Mouse (Mus musculus) bone marrow, adult 2 months (tissue): ENCODE data around the gene Myrf.

ENCODE experiments used
- CTCF ChIP-seq: fragments of 200-500 bp; IDR thresholded peaks from 2 replicates; pipeline ENCODE4 v1.5.1; 2011; ENCODE audit warnings: low read length, control low read depth; ENCODE audit not compliant: control insufficient read depth, insufficient read depth
- POLR2A ChIP-seq: fragments of 200-500 bp; IDR thresholded peaks from 2 replicates; pipeline ENCODE4 v1.6.1; 2011; ENCODE audit warnings: low read depth, mild to moderate bottlenecking, control low read depth, low read length, borderline replicate concordance; ENCODE audit not compliant: control insufficient read depth

GRCm38 (mm10) chr19:10173844-10174539 is 66.6 kb downstream of the Myrf start:
- TF ChIP-seq POLR2A (no peak), CTCF (no peak)
